Mouse (Mus musculus) cerebellum, adult (tissue): ENCODE measurements around the gene Dnajc9.

Source experiments
- ATAC-seq: cut with Nextera tagmentation; 2 replicates; pipeline ENCODE4 v1.9.2; 2017; ENCODE audit warnings: mild to moderate bottlenecking, moderate library complexity, mixed read lengths; ENCODE audit not compliant: insufficient number of reproducible peaks, low FRiP score, low TSS enrichment

Gene Dnajc9

DNA sequence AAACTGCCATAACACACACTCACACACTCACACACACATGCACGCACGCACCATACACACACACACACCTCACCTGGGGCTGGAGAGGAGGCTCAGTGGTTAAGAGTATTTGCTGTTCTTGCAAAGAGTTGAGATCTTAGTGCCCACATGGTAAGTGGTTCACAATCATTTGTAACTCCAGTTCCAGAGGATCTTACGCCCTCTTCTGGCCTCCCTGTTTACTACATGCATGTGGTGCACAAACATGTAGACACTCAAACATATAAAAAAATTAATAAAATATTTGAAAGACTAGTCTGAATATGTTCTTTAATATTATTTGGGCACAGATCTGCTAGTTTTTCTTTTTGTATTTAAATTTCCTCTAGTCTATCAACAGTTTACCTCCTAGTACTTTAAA lies 20.4 kb downstream of the Dnajc9 start:
- no peak for ATAC-seq

DNA sequence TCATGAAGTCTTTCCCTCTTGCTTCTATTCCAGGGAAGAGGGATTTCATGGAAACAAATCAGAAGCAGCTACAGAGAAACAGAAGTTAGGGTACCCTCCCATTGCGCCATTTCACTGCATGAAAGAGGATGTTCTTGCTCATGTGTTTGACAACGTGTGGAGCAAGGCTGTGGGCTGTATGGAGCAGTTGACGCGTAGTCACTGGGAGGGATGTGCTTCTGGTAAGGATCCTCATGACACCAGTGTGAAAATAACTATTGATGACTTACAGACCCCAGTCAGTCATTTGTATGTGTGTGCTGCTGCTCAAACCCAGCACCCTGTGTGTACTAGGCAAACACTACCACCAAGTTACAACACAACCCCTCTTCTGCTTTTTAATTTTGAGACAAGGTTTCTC lies 25.5 kb downstream of the Dnajc9 start:
- ATAC-seq, result no peak

DNA sequence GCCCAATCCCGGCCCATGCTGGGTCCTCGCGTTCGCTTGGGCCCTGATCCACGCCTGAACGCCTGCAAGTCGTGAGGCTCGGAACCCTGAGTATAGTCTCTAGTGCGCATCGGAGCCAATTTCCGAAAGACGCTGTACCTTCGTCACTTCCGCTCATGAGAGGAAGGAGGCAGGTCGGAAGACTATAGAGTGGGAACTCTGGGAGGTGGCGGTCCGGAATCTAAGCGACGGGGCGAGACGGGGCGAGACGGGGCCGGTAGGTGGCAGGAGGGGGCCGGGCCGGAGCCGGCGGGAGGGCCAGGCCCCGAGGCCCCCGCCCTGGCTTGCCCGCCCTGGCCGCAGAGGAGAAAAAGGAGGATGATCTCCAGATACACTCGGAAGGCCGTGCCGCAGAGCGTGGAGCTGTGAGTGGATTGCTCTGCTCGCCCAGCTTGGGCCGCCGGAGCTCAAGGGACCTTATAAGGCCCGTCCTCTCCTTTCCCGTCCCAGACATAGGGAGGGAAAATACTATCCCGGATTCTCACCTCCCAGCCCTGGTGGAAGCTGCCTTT lies 40.6 kb downstream of the Dnajc9 start, which contains the start of the genes Ecd and Fam149b:
Gene Ecd (minus strand): TSS at position 131 of the 551 bp plus-strand sequence.
Gene Fam149b (plus strand): TSS at position 172 of the 551 bp plus-strand sequence.
- peak; percentile 97 for ATAC-seq

DNA sequence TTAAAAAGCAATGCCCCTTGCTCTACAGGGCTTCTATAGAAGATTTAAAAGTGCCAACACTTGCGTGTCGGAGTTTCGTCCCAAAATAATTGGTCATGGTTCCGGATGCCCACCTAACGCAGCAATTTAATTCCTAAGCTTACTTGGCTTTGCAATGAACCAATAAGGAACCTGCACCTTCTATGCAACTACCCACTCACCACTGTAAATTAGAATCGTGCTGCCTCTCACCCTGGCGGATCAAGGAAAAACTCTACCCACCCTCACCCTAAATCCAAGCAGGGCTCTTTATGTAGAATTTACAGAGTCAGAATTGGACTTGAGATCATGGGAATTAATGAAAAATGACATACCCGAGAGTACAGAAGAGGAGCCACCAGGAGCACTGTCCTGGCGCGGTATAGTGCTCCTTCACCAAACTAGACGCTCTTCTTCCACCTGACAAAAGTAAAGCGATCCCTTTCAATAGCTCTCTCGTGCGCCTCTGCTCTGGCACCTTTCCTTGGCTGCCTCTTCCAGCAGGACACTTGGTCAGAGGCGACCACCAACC lies 41.2 kb downstream of the Dnajc9 start:
- peak; percentile 20; the same call in 1 of the 2 replicates for ATAC-seq

DNA sequence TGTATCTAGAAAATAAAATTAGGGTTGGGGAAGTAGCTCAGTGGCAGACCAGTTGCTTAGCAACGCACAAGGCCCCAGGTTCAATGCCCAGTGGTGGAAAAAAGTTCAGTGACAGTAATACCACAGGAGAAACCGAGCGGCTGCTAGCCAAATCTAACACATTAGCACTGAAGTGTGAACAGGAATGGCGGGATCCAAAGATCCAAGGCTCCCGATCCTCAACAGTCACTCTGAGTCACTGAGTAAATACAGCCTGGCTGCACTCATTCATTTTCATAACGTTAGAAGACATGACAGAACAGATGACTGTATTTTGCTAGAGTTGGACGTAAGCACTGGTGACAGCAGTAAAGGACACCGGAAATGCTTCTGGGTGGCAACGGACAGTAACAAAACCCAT lies 42.8 kb downstream of the Dnajc9 start:
- ATAC-seq, result no peak

DNA sequence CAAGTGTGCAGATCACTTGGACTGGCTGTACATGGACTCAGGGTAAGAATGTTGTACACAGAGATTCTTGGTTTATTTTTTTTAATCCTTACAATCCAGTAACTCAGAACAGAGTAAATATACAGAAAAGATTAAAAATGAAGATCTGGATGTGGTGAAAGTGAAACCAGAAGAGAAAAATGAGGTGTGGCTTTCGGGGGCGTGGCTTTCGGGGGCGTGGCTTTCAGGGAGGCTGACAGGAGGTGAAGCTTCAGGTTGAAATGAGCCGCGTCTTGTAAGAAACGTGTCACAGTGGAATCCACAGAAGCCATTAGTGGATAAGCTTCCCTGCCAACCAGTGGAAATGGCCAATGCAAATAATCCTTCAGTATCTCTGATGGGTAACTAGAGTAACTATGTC lies 47.8 kb downstream of the Dnajc9 start:
- no peak for ATAC-seq

DNA sequence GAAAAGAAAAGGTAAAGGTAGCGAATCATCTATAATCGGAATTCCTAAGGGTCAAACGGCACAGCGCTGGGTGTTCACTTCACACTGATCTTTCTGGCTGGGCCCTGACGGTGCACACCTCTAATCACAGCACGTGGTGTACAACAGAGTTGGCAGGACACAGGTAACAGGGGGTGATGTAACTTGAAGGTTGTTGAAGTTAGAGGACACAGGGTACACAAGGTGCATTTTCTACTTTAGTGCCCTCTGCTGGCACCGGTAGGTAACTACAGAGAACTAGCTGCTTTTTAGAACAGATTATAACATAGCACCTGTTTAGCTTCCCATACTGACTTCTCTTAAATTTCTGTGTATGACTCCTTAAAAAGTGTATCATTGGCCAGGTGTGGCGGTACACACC lies 48.6 kb downstream of the Dnajc9 start:
- ATAC-seq, result no peak

DNA sequence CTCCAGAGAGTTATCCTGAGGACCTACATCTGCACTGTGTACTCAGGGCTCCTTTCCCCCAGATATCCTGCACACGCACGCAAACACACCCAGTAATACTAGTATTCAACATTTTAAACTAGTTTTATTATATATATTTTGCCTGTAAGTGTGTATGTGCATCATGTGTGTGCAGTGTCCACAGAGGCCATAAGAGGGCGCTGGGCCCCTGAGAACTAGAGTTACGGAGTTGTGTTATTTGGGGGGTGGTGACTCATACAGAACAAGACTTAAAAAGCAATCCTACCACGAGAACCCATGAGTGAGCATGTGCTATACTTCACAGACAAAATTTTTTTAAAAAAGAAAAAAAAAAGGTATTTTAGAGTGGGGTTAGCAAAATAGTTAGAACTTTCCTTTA lies 49.3 kb downstream of the Dnajc9 start:
- no peak for ATAC-seq
